Mouse (Mus musculus) brown adipose tissue, adult 24 weeks (tissue): Measurements from ENCODE around the gene Pfdn6. TPM values are rescaled to one million over a fixed set of nuclear protein-coding genes. Genes with fewer than 3 reads are reported as not detected.
A peak's percentile ranks its signal among the peaks of the same experiment; 100 is the strongest.

Source experiments
- H3K27ac ChIP-seq: fragments of 200-500 bp; replicated peaks from 2 replicates; pipeline ENCODE4 v1.5.1; 2012; ENCODE audit warnings: low read depth, mild to moderate bottlenecking, low read length
- H3K4me1 ChIP-seq: fragments of 200-500 bp; 2 replicates; pipeline ENCODE4 v1.6.1; 2012; ENCODE audit warnings: low read length, mixed read lengths; ENCODE audit not compliant: control insufficient read depth, insufficient read depth, insufficient read length
- H3K4me3 ChIP-seq: fragments of 200-500 bp; 2 replicates; pipeline ENCODE4 v1.5.1; 2012; ENCODE audit warnings: low read depth, mild to moderate bottlenecking, low read length, moderate library complexity; ENCODE audit not compliant: insufficient read depth
- polyA plus RNA-seq: library from polyadenylated mRNA; stranded (reverse); fragments of >200 nt; gene quantifications from 2 replicates; pipeline ENCODE4 v1.2.4, GENCODE M21; 2012; ENCODE audit not compliant: missing spikeins, insufficient read depth, insufficient read length

The Pfdn6 gene
- polyA plus RNA-seq, 1 experiment: 83.2 TPM

DNA sequence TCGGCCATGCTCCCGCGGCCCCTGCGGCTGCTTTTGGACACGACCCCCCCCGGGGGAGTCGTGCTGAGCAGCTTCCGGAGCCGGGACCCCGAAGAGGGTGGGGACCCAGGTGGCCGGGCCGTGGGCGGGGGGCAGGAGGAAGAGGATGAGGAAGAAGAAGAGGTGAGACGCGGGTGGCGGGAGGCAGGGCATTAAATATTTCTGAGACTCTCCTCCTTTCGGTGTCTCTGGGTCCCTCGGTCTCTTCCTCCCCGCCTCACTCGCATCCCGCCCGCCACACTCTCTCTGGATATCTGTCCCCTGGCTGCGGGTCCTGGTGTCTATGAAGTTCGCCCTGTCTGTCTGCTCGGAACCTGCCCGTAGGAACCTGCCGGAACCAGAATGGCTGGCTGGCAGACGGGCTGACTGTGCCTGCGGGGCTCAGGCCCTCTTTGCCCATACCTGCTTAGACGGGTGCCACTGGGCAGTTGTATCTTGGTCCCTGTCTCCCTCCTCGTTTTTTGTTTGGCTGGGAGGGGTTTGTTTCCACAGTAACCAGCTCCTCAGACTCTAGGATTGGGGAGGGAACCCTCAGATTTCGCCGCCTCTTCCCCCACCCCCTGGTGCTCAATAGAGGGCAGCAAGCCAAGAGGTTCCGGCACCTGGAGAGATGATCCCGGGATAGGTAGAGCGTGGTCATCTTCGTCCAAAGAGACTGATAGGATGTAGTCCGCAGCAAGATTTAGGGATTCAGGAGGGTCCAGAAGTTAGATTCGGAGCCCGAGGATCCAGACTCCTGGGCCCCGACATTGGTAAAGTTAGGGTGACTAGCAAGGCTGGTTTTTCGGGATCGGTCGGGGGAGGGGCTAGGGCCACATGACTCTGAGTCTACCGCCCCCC is 9.6 kb downstream of the Pfdn6 start:
- Histone ChIP-seq H3K4me3 (peak overlapping the region; percentile 90), H3K4me1 (peaks cover 3% of the 10 kb centered on the region; the same call in 1 of the 2 replicates), H3K27ac (peak overlapping the region; percentile 89)

DNA sequence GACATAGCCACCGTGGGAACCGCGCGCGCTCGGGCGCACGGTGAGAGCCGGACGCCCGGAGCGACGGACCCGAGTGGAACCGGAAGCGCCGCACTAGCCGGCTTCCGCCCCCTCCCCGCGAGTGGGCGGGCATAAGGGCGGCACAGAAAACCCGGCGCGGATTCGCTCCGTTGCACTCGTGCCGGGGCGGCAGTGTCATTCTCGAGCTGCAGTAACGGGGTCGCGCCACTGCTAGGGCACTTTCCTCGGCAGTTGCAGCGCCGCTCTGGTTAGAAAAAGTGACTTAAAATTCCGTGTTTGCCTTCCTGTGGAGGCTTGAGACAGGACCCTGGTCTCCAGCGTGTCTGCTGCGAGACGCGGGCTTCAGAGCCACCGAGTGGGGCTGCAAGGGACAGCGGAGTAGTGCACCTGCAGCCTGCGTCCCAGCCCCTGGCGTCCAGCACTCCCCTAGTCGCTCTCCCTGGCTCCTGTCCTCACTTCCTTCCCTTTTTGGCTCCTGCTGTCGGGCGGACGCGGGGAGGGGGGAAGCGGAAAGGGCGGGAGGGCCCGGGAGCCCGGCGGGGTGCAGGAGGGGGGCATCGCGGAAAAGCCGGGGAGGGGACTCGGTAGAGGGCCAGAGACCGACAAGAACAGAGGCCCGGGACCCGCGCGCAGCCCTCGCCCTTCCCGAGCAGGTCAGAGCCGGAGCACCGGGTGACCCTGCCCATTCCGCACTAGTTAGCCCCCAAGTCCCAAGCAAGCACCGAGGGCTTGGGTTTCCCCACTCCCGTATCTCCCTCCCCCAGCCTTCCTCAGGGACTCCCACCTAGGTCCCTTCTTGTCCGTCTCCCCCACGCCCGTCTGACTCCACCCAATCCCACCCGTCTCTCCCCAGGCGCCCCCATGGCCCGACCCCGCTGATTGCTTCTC is 10.5 kb downstream of the Pfdn6 start, which contains the start of gene Rgl2:
Rgl2 (plus strand) TSS at position 173 of the 909 bp plus-strand sequence.
- Histone ChIP-seq H3K4me1 (peaks cover 3% of the 10 kb centered on the region; the same call in 1 of the 2 replicates), H3K4me3 (peak within 1 kb of the TSS; percentile 90), H3K27ac (peak within 1 kb of the TSS; percentile 92)

DNA sequence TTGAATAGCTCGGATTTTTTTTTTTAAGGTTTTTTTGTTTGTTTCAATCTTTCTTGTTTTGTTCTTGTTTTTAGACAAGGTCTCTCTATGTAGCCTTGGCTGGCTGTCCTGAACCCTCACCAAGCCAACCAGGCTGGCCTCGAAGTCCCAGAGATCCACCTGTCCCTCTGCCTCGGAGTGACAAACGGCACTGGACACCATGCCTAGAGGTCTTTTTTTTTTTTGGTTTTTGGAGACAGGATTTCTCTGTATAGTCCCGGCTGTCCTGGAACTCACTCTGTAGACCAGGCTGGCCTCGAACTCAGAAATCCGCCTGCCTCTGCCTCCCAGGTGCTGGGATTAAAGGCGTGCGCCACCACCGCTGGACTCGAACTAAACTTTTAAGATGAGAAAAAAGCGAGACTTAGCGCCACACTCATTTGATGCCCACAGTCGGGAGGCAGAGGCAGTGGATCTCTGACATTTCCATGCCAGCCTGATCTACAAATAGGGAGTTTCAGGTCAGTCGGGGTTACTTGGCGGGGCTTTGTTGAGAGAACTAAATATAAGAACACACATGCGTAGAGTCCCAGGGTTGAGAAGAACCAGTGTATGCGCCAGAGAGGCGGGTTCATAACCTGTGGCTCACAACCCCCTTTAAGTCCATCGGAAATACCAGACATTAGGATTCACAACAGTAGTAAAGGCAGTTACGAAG is 11.7 kb downstream of the Pfdn6 start:
- Histone ChIP-seq H3K27ac (no peak overlapping the region), H3K4me3 (peak overlapping the region; percentile 90), H3K4me1 (peaks cover 3% of the 10 kb centered on the region; the same call in 1 of the 2 replicates)

DNA sequence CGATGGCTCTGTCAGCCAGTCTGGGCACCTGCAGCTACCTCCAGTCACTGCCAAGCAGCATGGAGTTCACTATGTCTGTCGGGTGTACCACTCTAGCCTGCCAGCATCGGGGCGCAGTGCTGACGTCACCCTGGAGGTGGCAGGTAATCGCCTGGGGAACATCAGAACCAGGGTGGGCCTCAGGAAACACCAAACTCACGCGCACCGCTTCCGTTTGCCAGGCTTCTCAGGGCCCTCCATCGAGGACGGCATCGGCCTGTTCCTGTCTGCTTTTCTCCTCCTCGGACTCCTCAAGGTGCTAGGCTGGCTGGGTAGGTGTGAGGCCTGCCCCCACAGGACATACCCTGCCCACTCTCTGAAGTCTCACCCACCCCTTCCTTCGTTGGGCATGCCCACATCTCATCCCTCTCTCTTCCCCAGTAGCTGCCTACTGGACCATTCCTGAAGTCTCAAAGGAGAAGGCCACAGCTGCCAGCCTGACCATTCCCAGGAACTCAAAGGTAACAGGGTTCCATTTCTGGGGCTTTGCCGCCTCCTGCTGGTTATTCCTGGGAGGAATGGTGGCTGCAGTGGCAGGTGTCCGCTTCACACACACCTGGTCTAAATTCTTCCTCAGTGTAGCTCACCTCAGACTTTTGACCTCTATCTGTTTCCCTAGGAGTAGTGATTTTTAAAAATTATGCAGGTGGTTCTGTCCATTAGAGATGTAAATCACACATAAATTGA is 13.8 kb downstream of the Pfdn6 start:
- Histone ChIP-seq H3K4me3 (no peak overlapping the region), H3K27ac (no peak overlapping the region), H3K4me1 (no peaks in the 10 kb centered on the region; the same call in 1 of the 2 replicates)

DNA sequence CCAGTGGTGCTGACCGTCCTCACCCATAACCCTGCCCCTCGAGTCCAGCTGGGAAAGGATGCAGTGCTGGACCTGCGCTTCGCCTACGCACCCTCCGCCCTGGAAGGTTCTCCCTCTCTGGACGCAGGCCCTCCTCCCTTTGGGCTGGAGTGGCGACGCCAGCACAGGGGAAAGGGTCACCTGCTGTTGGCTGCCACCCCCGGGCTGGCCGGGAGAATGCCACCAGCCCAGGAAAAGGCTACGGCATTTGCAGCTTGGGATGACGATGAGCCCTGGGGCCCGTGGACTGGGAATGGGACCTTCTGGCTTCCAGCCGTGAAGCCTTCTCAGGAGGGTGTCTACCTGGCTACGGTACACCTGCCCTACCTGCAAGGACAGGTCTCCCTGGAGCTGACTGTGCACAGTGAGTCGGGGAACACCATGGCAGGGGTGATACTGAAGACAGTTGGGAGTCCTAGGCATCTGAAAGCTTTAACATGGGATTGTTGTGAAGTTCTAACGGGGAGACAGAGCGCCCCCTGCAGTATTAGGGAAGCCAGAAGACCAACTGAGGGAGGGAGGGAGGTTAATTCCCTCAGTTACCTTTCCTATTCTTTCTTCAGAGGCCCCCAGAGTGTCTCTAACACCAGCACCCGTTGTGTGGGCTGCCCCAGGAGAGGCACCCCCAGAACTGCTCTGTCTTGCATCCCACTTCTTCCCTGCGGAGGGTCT is 14.6 kb downstream of the Pfdn6 start:
- Histone ChIP-seq H3K27ac (no peak overlapping the region), H3K4me1 (no peaks in the 10 kb centered on the region), H3K4me3 (no peak overlapping the region)

DNA sequence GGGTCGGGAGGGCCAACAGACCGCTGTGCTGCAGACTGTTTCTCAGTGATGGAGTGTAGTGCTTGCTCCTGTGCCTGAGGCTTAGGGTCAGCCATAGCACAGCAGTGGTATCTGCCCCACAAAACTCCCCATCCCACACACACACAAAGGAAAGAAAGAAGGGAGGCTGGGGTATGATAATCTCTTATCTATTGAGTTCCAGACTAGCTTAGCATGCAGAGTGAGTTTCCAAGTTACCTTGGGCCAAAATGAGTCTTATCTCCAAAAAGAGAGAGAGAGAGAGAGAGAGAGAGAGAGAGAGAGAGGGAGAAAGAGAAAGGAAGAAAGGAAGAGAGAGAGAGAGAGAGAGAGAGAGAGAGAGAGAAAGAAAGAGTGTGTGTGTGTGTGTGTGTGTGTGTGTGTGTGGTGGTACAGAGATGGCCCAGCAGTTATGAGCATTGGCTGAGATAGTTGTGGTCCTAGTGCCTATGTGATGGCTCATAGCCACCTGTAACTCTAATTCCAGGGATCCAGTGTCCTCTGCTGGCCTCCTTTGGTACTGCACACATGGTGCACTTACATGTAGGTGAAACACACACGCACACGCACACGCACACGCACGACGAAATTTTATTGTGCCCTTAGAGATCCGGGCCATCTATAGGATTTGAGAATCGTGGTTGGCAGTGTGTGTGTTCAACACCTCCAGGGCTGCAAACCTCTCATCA is 15.4 kb downstream of the Pfdn6 start:
- no peak overlapping the region for H3K27ac ChIP-seq
- H3K4me1 ChIP-seq: no peaks in the 10 kb centered on the region
- H3K4me3 ChIP-seq: no peak overlapping the region

DNA sequence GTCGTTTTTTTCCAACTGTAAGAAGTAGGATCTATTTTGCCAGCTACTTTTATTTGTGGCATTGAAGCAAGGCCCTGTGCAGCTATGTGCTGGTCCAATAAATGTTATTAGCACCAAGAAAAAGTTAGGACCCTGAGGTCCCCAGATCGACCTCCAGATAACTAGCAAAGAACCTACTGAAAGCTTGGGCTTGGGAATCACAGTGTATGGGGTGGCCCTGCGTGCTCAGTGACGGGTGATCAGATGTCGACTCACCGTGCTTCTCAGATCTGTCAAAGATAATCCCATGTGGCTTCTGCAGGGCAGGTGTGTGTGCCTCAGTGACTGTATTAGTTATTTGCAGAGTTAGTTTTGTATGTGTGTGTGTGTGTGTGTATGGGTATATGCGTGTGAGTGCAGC is 18.8 kb downstream of the Pfdn6 start:
- H3K4me1 ChIP-seq: peaks cover 10% of the 10 kb centered on the region; the same call in 1 of the 2 replicates
- no peak overlapping the region for H3K4me3 ChIP-seq
- H3K27ac ChIP-seq: no peak overlapping the region

DNA sequence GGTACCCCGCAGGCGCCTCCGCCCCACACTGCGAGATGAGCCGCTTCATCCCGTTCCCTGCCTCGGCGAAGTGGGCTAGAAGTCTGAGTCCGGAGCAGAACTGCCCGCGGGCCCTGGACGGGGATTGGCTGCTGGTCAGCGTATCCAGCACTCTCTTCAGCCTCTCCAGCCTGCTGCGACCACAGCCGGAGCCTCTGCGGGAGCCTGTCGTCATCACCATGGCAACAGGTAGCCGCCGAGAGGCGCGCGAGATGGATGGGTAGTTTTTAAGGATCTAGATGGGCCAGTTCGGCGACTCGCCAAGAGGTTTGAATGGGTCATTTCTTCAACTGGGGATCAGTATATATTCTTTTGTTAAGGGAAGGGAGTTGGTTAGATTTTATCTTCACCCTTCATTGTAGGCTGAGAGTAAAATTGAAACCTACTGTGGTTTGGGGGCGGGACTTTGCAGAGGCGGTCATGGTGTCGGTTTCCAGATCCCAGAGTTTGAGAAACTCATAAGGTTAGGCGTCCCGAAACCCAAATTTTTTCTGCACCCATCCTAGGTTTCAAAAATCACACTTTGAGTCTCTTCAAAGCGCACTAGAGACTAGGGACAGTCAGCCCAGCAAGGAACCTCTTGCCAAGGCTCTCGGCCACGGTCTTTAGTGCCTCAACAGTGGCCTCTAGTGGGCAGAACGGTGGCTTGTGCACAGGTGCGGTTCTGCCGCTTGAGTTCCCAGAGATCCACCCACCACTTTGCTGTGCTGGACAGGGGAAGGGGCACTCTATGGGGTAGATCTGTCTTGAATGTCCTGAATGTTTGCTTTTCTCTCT is 19.7 kb downstream of the Pfdn6 start:
- Histone ChIP-seq H3K4me3 (peak overlapping the region; percentile 96), H3K4me1 (peaks cover 10% of the 10 kb centered on the region; the same call in 1 of the 2 replicates), H3K27ac (peak overlapping the region; percentile 85)

DNA sequence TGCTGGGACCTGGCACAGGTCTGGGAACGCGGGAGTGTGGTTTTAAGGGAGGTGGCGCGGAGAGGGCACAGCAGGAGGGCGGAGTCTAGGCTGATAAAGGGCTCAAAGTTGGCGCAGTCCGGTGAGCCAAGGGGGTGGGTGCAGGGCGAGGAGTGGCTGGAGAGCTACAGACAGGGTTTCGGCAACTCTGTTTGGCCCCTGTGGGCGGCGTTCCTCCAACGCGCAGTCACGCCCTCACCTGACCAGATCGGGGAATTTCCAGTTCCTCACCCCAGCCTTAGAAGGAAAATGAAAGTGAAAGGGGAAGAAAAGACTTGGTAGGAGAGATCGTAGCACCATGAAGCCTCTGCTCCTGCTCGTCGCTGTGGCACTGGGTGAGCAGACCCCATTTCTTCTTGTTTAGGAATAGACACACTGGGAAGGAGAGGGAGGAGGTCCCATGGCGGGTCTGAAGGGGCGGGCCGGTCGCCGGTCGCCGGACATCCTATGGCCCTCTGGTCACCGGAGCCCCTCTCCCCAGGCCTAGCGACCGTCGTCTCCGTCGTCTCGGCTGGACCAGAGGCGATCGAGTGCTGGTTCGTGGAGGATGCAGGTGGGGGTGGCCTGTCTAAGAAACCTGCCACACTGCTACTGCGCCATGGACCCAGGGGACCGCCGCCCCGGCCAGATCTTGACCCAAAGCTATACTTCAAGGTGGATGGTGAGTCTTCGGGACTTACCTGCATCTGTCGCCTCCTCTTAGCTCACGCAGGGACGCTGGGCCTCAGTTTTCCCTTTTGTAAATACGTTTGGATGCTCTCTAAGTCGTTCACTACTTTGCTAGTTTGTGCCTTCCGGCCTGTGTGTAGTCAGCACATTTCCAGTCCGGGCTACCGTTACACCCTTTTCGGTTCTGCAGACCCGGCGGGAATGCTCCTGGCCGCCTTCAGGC is 20.5 kb downstream of the Pfdn6 start:
- Histone ChIP-seq H3K4me3 (peak overlapping the region; percentile 96), H3K27ac (peak overlapping the region; percentile 85), H3K4me1 (peaks cover 10% of the 10 kb centered on the region; the same call in 1 of the 2 replicates)

DNA sequence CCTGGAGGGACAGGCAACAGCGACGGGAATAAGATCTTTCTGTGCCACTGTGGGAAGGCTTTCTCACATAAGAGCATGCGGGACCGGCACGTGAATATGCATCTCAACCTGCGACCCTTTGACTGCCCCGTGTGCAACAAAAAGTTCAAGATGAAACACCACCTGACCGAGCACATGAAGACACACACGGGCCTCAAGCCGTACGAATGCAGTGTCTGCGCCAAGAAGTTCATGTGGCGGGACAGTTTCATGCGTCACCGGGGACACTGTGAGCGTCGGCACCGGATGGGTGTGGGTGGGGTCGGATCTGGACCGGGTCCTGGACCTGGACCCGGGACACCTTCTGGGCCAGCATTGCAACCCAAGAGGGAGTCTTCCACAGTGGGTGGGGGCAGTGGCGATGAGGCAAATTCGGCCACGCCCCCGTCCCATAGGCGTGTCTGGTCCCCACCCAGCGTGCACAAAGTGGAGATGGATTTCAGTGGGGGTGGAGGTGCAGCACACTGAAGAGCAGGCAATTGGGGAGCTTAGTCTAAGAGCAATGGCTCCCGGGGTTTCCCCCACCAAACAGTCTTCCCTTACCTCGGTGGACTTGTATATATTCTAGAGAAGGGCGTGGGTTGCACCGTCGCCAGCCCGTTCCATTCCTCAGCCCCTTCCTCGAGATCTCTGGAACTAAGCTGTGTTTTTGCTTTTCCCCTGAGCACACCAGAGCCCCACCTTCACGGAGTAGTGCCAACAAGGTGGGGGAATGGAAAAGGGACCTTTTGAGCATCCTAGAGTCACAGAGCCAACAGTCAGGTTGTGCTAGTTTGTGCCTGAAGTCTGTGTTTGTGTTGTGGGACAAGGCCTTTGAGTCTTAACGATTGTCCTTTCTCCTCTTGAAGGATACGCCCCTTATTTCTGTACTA is 21.6 kb downstream of the Pfdn6 start:
- Histone ChIP-seq H3K27ac (peak overlapping the region; percentile 85), H3K4me1 (peaks cover 10% of the 10 kb centered on the region; the same call in 1 of the 2 replicates), H3K4me3 (peak overlapping the region; percentile 96)
